Mouse (Mus musculus): ENCODE data around the gene Rcan2. TPM values are rescaled to one million over a fixed set of nuclear protein-coding genes. Genes with fewer than 3 reads are reported as not detected.
"Not testable (repeated sequence)": the region's sequence is repeated elsewhere in the genome, so short reads cannot be mapped to it uniquely, and the experiment has no call there.

The Rcan2 gene
- total and polyA plus RNA-seq, 2 experiments from 2014 or later, result 94.3 to 167 TPM

- Histone ChIP-seq H3K27ac (ENCODE audit: low read depth) (peak overlapping the region; percentile 88), H3K9ac (replicated peaks; ENCODE audit: low read depth, low read length) (no peak overlapping the region), H3K4me3 (ENCODE audit: low read depth, low read length) (no peak overlapping the region), H3K9me3 (replicated peaks; ENCODE audit: control insufficient read depth, low read length) (no peaks in the 10 kb centered on the region), H3K36me3 (replicated peaks; ENCODE audit: control insufficient read depth, insufficient read depth, low read length) (no peaks in the 10 kb centered on the region), H3K4me2 (ENCODE audit: low read depth, low read length) (no peak overlapping the region), H3K4me1 (ENCODE audit: control insufficient read depth, insufficient read depth) (peaks cover 6% of the 10 kb centered on the region; the same call in 1 of the 2 replicates), H3K27me3 (ENCODE audit: control insufficient read depth, insufficient read depth, low read length) (no peaks in the 10 kb centered on the region)
- 61% methylated on average over 10 of the region's 10 CpGs for WGBS
- peak; percentile 72 for ATAC-seq (ENCODE audit: insufficient read depth, low read depth)
- peak; percentile 64 for DNase-seq (ENCODE audit: low spot score)
- TF ChIP-seq EP300 (IDR thresholded peaks at IDR 0.05; ENCODE audit: low read depth) (no peak), CTCF (IDR thresholded peaks at IDR 0.05; ENCODE audit: low read depth) (no peak)
These were observed 23.7 kb downstream of the Rcan2 start for GRCm38 (mm10) chr17:43824781-43825410.

- H3K27ac ChIP-seq (ENCODE audit: low read depth), result peak overlapping the region; percentile 38; the same call in 1 of the 2 replicates
- not testable (repeated sequence) for DNase-seq (ENCODE audit: low spot score); ATAC-seq (ENCODE audit: insufficient read depth, low read depth); H3K4me2 ChIP-seq (ENCODE audit: low read depth, low read length); H3K4me3 ChIP-seq (ENCODE audit: low read depth, low read length); H3K9me3 ChIP-seq (replicated peaks; ENCODE audit: control insufficient read depth, low read length); H3K36me3 ChIP-seq (replicated peaks; ENCODE audit: control insufficient read depth, insufficient read depth, low read length); H3K4me1 ChIP-seq (ENCODE audit: control insufficient read depth, insufficient read depth); H3K9ac ChIP-seq (replicated peaks; ENCODE audit: low read depth, low read length); H3K27me3 ChIP-seq (ENCODE audit: control insufficient read depth, insufficient read depth, low read length)
- 53% methylated on average over 1 of the region's 1 CpGs for WGBS
These were observed 24.2 kb downstream of the Rcan2 start for GRCm38 (mm10) chr17:43825411-43825785.

- 36% methylated on average over 3 of the region's 3 CpGs for WGBS
- no peaks in the 10 kb centered on the region for H3K36me3 ChIP-seq (replicated peaks; ENCODE audit: control insufficient read depth, insufficient read depth, low read length)
- ATAC-seq (ENCODE audit: insufficient read depth, low read depth) (no peak), DNase-seq (ENCODE audit: low spot score) (no peak)
- no peaks in the 10 kb centered on the region for H3K27me3 ChIP-seq (ENCODE audit: control insufficient read depth, insufficient read depth, low read length)
- H3K4me2 ChIP-seq (ENCODE audit: low read depth, low read length), result no peak overlapping the region
- H3K4me1 ChIP-seq (ENCODE audit: control insufficient read depth, insufficient read depth), result peaks cover 6% of the 10 kb centered on the region; the same call in 1 of the 2 replicates
- H3K9me3 ChIP-seq (replicated peaks; ENCODE audit: control insufficient read depth, low read length), result no peaks in the 10 kb centered on the region
- TF ChIP-seq EP300 (IDR thresholded peaks at IDR 0.05; ENCODE audit: low read depth) (no peak), CTCF (IDR thresholded peaks at IDR 0.05; ENCODE audit: low read depth) (no peak)
- no peak overlapping the region for H3K4me3 ChIP-seq (ENCODE audit: low read depth, low read length)
- H3K9ac ChIP-seq (replicated peaks; ENCODE audit: low read depth, low read length), result no peak overlapping the region
- H3K27ac ChIP-seq (ENCODE audit: low read depth), result no peak overlapping the region
These were observed 26.1 kb downstream of the Rcan2 start for GRCm38 (mm10) chr17:43827261-43827660.

GRCm38 (mm10) chr17:43832401-43833124, 31.4 kb downstream of the Rcan2 start:
- ATAC-seq (ENCODE audit: insufficient read depth, low read depth) (no peak), DNase-seq (ENCODE audit: low spot score) (no peak)
- WGBS, result 73% methylated on average over 15 of the region's 15 CpGs
- Histone ChIP-seq H3K9ac (replicated peaks; ENCODE audit: low read depth, low read length) (no peak overlapping the region), H3K27ac (ENCODE audit: low read depth) (no peak overlapping the region), H3K4me1 (ENCODE audit: control insufficient read depth, insufficient read depth) (no peaks in the 10 kb centered on the region), H3K4me3 (ENCODE audit: low read depth, low read length) (no peak overlapping the region), H3K27me3 (ENCODE audit: control insufficient read depth, insufficient read depth, low read length) (no peaks in the 10 kb centered on the region), H3K4me2 (ENCODE audit: low read depth, low read length) (no peak overlapping the region), H3K9me3 (replicated peaks; ENCODE audit: control insufficient read depth, low read length) (no peaks in the 10 kb centered on the region), H3K36me3 (replicated peaks; ENCODE audit: control insufficient read depth, insufficient read depth, low read length) (no peaks in the 10 kb centered on the region)
- TF ChIP-seq CTCF (IDR thresholded peaks at IDR 0.05; ENCODE audit: low read depth), result no peak
- TF ChIP-seq EP300 (IDR thresholded peaks at IDR 0.05; ENCODE audit: low read depth), result no peak

- Histone ChIP-seq H3K27ac (ENCODE audit: low read depth) (no peak overlapping the region), H3K36me3 (replicated peaks; ENCODE audit: control insufficient read depth, insufficient read depth, low read length) (no peaks in the 10 kb centered on the region), H3K4me1 (ENCODE audit: control insufficient read depth, insufficient read depth) (peaks cover 9% of the 10 kb centered on the region; the same call in 1 of the 2 replicates), H3K27me3 (ENCODE audit: control insufficient read depth, insufficient read depth, low read length) (no peaks in the 10 kb centered on the region), H3K4me2 (ENCODE audit: low read depth, low read length) (no peak overlapping the region), H3K9ac (replicated peaks; ENCODE audit: low read depth, low read length) (no peak overlapping the region), H3K4me3 (ENCODE audit: low read depth, low read length) (no peak overlapping the region), H3K9me3 (replicated peaks; ENCODE audit: control insufficient read depth, low read length) (no peaks in the 10 kb centered on the region)
- 71% methylated on average over 9 of the region's 9 CpGs for WGBS
- TF ChIP-seq EP300 (IDR thresholded peaks at IDR 0.05; ENCODE audit: low read depth), result no peak
- TF ChIP-seq CTCF (IDR thresholded peaks at IDR 0.05; ENCODE audit: low read depth), result no peak
- ATAC-seq (ENCODE audit: insufficient read depth, low read depth) (no peak), DNase-seq (ENCODE audit: low spot score) (no peak)
These were observed 39.1 kb downstream of the Rcan2 start for GRCm38 (mm10) chr17:43840208-43840607.
